Mouse (Mus musculus): ENCODE results near the gene Smchd1.
"Not testable (repeated sequence)": the region's sequence is repeated elsewhere in the genome, so short reads cannot be mapped to it uniquely, and the experiment has no call there.

Smchd1 gene

DNA sequence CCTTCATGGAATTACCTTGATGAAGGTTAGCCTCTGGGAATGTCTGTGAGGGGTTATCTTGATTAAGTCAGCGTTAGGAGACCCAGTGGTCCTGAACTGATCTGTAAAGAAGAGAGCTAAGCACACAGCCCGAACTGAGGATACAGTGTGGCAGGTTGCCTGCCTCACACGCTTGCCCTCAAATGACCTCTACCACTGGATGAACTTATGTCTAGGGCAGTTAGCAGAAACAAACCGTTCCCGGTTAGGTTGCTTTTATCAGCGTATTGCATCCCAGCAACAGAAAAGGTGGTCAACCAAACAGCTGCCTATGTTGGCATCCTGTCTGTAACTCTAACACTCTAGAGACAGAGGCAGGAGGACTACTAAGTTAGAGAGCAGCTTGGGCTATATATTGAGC lies 30.0 kb downstream of the Smchd1 start:
- DNase-seq (ENCODE audit: low read depth in 1 of 2, low spot score in 2 of 2), result no peak

GRCm38 (mm10) chr17:71444718-71445117 lies 30.4 kb downstream of the Smchd1 start:
- no peak for DNase-seq (ENCODE audit: low read depth in 1 of 2, low spot score in 2 of 2)

GRCm38 (mm10) chr17:71444126-71444525 lies 31.0 kb downstream of the Smchd1 start:
- no peak for DNase-seq (ENCODE audit: low read depth in 1 of 2, low spot score in 2 of 2)

DNA sequence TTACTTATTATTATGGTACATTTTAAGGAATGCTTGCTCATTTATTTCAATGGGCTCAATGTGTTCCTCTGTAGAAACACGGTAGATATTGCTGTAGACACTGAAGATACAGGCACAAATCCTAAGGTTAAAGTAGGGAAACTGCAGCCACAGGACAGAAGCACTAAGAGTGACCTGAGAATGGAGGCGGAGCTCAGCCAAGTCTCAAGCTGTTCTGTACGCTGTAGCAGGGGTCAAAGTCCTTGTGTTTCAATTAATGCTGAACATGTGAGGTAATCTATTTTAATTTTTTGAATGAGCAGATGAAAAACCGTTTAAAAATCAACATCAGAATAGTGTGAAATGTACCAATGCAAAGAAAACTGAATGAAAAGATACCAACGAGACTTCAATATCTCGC lies 31.9 kb downstream of the Smchd1 start:
- DNase-seq (ENCODE audit: low read depth in 1 of 2, low spot score in 2 of 2), result no peak

DNA sequence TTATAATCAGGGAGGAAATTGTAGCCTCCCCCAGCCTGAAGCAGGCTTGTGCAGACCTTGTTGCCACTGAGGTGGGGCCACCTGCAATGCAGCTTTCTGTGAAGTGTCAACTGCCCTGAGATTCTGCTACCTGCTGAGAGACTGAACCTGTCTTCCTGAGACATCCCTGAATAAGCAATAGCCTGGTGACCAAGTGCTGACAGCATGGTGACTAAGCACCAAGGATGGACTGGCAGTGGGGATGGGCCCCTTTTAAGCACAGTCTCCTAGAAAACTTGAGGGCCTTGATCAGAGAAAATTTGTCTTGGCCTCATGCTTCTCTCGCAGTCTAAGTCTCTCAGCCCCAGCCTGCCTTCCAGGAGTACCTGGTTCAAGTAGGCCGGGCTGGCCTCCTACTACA lies 52.6 kb downstream of the Smchd1 start:
- not testable (repeated sequence) for DNase-seq (ENCODE audit: low read depth in 1 of 2, low spot score in 2 of 2)

GRCm38 (mm10) chr17:71419448-71419847 lies 55.7 kb downstream of the Smchd1 start:
- DNase-seq (ENCODE audit: low read depth in 1 of 2, low spot score in 2 of 2), result not testable (repeated sequence)

GRCm38 (mm10) chr17:71417008-71417407 lies 58.1 kb downstream of the Smchd1 start:
- no peak for DNase-seq (ENCODE audit: low read depth in 1 of 2, low spot score in 2 of 2)

DNA sequence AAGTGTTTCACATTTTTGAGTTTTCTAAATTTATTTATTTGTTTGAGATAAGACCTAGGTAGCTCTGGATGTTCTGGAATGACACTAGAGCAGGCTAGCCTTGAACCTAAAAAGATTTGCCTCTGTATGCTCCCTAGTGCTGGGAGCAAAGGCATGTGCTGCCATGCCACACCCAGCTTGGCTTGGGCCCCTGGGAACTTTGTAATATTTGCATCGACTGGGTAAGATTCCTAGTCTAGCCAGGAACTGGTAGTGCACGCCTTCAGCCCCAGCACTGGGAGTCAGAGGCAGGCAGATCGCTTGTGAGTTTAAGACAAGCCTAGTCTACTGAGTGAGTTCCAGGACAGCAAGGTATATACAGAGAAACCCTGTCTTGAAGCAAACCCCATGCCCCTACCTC lies 87.7 kb downstream of the Smchd1 start:
- no peak for DNase-seq (ENCODE audit: low read depth in 1 of 2, low spot score in 2 of 2)

- DNase-seq (ENCODE audit: low read depth in 1 of 2, low spot score in 2 of 2), result no peak
Measured at GRCm38 (mm10) chr17:71380346-71380745, 94.8 kb downstream of the Smchd1 start.

- no peak for DNase-seq (ENCODE audit: low read depth in 1 of 2, low spot score in 2 of 2)
Measured at GRCm38 (mm10) chr17:71377901-71378300, 97.2 kb downstream of the Smchd1 start.

- no peak for DNase-seq (ENCODE audit: low read depth in 1 of 2, low spot score in 2 of 2)
Measured at GRCm38 (mm10) chr17:71355526-71355925, 119.6 kb downstream of the Smchd1 start.

DNA sequence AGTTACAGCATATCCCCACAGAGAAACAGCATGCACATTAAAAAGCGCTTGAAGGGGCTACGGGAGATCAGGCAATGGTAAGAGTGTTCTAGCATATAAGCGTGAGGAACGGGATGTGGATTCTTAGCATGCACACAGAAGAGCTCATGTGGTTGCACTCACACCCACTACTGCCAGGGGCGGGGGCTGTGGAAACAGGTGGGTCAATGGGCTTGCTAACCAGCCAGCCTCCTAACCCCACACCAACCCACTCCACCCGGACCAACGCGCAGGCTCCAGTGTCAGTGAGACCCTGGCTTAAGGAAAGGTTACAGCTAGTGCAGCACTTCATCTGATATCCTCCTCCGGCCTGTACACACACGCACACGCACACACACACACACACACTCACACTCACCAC lies 120.9 kb downstream of the Smchd1 start:
- no peak for DNase-seq (ENCODE audit: low read depth in 1 of 2, low spot score in 2 of 2)

DNA sequence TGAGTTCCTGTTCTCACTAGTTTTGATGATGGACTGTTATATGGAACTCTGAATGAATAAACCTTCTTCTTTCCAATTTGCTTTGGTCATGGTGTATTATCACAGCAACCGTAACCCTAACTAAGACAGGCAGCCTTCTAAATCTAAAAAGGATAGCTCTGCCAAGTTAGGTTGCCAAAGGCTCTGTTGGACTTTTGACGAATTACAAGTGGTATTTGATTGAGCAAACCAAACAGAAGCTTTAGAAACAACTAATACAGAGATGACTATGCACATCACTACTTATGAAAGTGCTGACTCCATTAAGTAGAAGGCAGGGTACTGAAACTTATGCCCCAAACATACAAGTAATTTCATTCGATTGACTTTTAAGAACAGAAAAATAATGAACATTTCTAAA lies 127.0 kb downstream of the Smchd1 start:
- no peak for DNase-seq (ENCODE audit: low read depth in 1 of 2, low spot score in 2 of 2)

- no peak for DNase-seq (ENCODE audit: low read depth in 1 of 2, low spot score in 2 of 2)
Measured at GRCm38 (mm10) chr17:71342006-71342405, 133.1 kb downstream of the Smchd1 start.

- no peak for DNase-seq (ENCODE audit: low read depth in 1 of 2, low spot score in 2 of 2)
Measured at GRCm38 (mm10) chr17:71338627-71339026, 136.5 kb downstream of the Smchd1 start.

- DNase-seq (ENCODE audit: low read depth in 1 of 2, low spot score in 2 of 2), result no peak
Measured at GRCm38 (mm10) chr17:71337546-71337945, 137.6 kb downstream of the Smchd1 start.

GRCm38 (mm10) chr17:71336421-71336820 lies 138.7 kb downstream of the Smchd1 start:
- DNase-seq (ENCODE audit: low read depth in 1 of 2, low spot score in 2 of 2), result no peak

- DNase-seq (ENCODE audit: low read depth in 1 of 2, low spot score in 2 of 2), result no peak
Measured at GRCm38 (mm10) chr17:71332298-71332697, 142.8 kb downstream of the Smchd1 start.

- DNase-seq (ENCODE audit: low read depth in 1 of 2, low spot score in 2 of 2), result not testable (repeated sequence)
Measured at GRCm38 (mm10) chr17:71320731-71321130, 154.4 kb downstream of the Smchd1 start.

DNA sequence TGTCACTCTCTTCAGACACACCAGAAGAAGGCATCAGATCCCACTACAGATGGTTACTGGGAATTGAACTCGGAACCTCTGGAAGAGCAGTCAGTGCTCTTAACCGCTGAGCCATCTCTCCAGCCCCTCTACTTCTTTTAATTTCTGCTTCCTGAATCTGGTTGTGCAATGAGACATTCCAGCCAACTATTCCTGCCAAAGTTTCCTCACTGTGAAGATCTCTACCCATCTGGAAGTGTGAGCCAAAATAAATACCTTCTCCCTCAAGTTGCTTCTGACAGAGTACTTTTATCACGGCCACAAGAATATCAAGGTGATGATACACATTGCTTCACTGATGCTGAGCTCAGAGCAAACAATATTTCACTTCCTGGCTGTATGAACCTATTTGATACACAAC lies 155.8 kb downstream of the Smchd1 start:
- DNase-seq (ENCODE audit: low read depth in 1 of 2, low spot score in 2 of 2), result no peak

DNA sequence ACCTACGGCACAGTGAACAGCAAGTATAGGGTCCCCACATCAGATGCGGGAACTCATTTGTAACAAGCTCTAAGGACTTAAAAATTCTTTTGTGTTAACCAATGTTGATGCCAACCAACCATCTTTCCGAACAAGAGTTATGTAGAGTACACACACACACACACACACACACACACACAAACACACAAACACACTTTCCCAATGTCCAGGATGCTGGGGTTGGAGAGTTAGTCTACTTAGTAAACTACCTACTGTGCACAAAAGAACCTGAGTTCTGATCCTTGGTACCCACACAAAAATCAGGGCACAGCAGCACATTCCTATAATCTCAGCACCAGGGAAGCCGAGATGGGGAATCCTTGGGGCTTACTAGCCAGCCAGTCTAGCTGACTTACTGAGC lies 157.6 kb downstream of the Smchd1 start:
- DNase-seq (ENCODE audit: low read depth in 1 of 2, low spot score in 2 of 2), result no peak

DNA sequence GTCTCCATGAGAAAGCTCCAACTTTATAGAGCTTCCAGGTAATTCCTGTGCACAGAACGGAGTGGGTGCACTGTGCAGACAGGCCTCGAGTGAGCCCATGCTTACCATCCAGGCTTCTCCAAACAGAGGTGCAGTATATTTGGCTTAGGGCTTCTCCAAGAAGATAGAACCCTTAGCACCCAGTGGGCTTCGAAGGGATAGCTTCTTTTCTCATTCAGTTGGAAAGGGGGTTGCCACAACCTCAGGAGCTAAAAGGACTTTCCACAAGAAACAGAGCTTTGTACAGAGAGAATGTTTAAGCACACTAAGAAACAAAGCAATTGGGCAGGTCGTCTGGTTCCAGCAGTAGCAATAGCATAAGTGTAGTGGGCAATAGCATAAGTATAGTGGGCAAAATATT lies 160.8 kb downstream of the Smchd1 start:
- no peak for DNase-seq (ENCODE audit: low read depth in 1 of 2, low spot score in 2 of 2)

DNA sequence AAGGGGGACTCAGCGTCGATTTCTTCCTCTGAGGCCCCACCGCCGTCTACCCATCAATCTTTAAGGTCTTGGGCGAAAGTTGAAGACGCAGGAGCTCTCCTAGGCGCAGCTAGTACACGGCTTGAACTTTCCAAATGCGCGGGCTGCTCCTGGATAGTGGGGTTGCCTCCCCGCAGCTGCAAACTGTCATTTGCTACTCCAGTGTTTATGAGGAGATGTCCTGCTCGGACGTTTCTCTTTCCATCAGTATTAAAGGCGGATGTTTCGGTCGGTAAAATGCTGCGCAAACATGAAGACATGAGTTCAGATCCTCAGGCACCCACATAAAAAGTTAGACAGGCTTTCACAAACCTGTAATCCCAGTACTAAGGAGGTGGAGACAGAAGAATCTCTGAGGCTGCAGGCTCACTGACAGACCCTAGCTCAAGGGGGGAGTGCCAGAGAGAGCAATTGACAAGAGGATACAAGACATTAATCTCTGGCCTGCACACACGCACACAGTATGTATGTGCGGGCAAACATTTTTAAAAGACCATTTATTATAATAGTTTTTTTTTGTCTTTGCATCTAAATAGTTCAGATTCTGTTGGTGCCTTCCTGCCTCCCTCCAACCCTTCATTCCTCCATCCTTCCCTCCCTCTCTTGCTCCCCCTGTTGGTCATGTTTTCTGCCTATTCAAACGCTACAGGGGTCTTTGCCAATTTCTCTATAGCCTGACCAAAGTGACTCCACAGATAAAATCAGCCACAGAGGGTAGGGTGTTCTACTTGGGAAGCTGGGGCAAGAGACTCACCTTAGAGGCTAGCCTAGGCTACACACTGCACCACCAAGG lies 163.6 kb downstream of the Smchd1 start, which contains the start of gene Emilin2:
Emilin2 (minus strand) TSS at position 639 of the 832 bp plus-strand sequence.
- DNase-seq (ENCODE audit: low read depth in 1 of 2, low spot score in 2 of 2), result no peak

Measured in monocyte, adult 2 months (primary cell).